Mouse (Mus musculus) bone marrow macrophage, adult 2 months (primary cell): ENCODE measurements around the gene Pla2g16.

Source experiments
- CTCF ChIP-seq: IDR thresholded peaks from 2 replicates; pipeline ENCODE4 v1.5.1; 2012; ENCODE audit warnings: low read depth, mild to moderate bottlenecking, low read length, moderate library complexity
- POLR2A ChIP-seq: IDR thresholded peaks from 2 replicates; pipeline ENCODE4 v1.6.1; 2012; ENCODE audit warnings: mild to moderate bottlenecking, low read depth, low read length, borderline replicate concordance

DNA sequence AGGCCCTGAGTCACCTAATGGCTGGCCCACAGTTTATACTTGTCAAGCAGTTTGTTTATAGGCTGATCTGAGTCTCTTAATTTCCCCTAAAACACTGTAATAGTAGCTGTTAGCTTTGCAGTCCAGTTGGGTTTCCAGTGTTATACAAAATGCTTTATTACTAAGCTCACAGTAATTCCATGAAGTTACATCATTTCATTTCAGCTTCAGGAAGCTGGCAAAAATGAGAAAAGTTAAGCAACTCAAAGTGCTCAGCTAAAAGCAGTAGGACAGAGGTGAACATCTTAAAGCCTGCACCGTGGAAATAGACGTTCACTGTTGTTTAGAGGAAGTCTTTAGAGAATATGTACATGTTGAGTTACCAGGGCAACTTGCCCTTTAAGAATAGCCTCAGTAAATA, 34.4 kb upstream of the Pla2g16 start:
- TF ChIP-seq CTCF (no peak), POLR2A (no peak)
